13 mouse cellular contexts compared by ENCODE assay signal in genomic region chr2:162282121-162282520, GRCm38 (mm10).
DNase-seq lines count a peak whose midpoint lies in the region; ATAC-seq and TF ChIP-seq lines count a peak whose summit lies in the region.
"Had no signal": no experiment of that assay in that cellular context is flagged by ENCODE, and none has a peak within 500 bp of the region (broad histone marks: within the 10 kb centered on the region; RNA-seq: fewer than 3 reads in every experiment).

No protein-coding gene starts in this region.

- no peak overlapping the region for H3K4me3 ChIP-seq in kidney, embryonic 14.5 days (ENCODE audit: low read length)
- H3K4me3 ChIP-seq in hindbrain, embryonic 13.5 days, result no peak overlapping the region
- H3K4me3 ChIP-seq in neural tube, embryonic 12.5 days, result no peak overlapping the region
- no peak overlapping the region for H3K4me3 ChIP-seq in stomach, postnatal 0 days (ENCODE audit: low read depth, low read length)
- H3K4me3 ChIP-seq: left cerebral cortex, adult 2 months; megakaryocyte, embryonic 14.5 days had no signal

- ATAC-seq in kidney, embryonic 14.5 days (ENCODE audit: low FRiP score, low TSS enrichment), result peak; percentile 49; the same call in 1 of the 2 replicates
- peak; percentile 86 for ATAC-seq in hindbrain, embryonic 13.5 days (ENCODE audit: low FRiP score)
- ATAC-seq in neural tube, embryonic 12.5 days (ENCODE audit: low FRiP score, low read depth), result peak; percentile 92
- ATAC-seq in stomach, postnatal 0 days (ENCODE audit: low FRiP score, low TSS enrichment), result no peak

- H3K36me3 ChIP-seq in kidney, embryonic 14.5 days (ENCODE audit: control insufficient read depth, insufficient read depth, low read length), result no peaks in the 10 kb centered on the region
- no peaks in the 10 kb centered on the region for H3K36me3 ChIP-seq in hindbrain, embryonic 13.5 days
- no peaks in the 10 kb centered on the region for H3K36me3 ChIP-seq in neural tube, embryonic 12.5 days
- no peaks in the 10 kb centered on the region for H3K36me3 ChIP-seq in stomach, postnatal 0 days (ENCODE audit: control insufficient read depth, insufficient read depth, low read length)

- H3K27ac ChIP-seq in kidney, embryonic 14.5 days (ENCODE audit: low read depth, low read length), result no peak overlapping the region
- peak overlapping the region; percentile 62 for H3K27ac ChIP-seq in hindbrain, embryonic 13.5 days
- H3K27ac ChIP-seq in neural tube, embryonic 12.5 days, result no peak overlapping the region
- no peak overlapping the region for H3K27ac ChIP-seq in stomach, postnatal 0 days (replicated peaks)
- H3K27ac ChIP-seq: left cerebral cortex, adult 2 months; liver, embryonic 14.5 days had no signal

- no peak for TF ChIP-seq CTCF in stomach, postnatal 0 days (IDR thresholded peaks at IDR 0.05; ENCODE audit: low read depth)

- TF ChIP-seq EP300 in stomach, postnatal 0 days (optimal IDR thresholded peaks at IDR 0.05), result no peak

- no peak overlapping the region for H3K9ac ChIP-seq in kidney, embryonic 14.5 days (ENCODE audit: low read depth, low read length)
- H3K9ac ChIP-seq in hindbrain, embryonic 13.5 days, result no peak overlapping the region
- no peak overlapping the region for H3K9ac ChIP-seq in neural tube, embryonic 12.5 days
- no peak overlapping the region for H3K9ac ChIP-seq in stomach, postnatal 0 days (ENCODE audit: low read length)
- H3K9ac ChIP-seq: liver, embryonic 14.5 days had no signal

- H3K27me3 ChIP-seq in kidney, embryonic 14.5 days (ENCODE audit: control insufficient read depth, insufficient read depth, low read length), result no peaks in the 10 kb centered on the region
- H3K27me3 ChIP-seq in hindbrain, embryonic 13.5 days, result no peaks in the 10 kb centered on the region
- H3K27me3 ChIP-seq in neural tube, embryonic 12.5 days (replicated peaks), result no peaks in the 10 kb centered on the region
- no peaks in the 10 kb centered on the region for H3K27me3 ChIP-seq in stomach, postnatal 0 days (ENCODE audit: control insufficient read depth, insufficient read depth, low read length)
- H3K27me3 ChIP-seq: megakaryocyte, embryonic 14.5 days had no signal

- 32% methylated on average over 10 of the region's 10 CpGs for WGBS in kidney, embryonic 14.5 days
- WGBS in hindbrain, embryonic 13.5 days, result 30% methylated on average over 10 of the region's 10 CpGs
- WGBS in neural tube, embryonic 12.5 days, result 28% methylated on average over 10 of the region's 10 CpGs
- 76% methylated on average over 10 of the region's 10 CpGs for WGBS in stomach, postnatal 0 days

- H3K4me2 ChIP-seq in kidney, embryonic 14.5 days (replicated peaks; ENCODE audit: low read depth, low read length), result no peak overlapping the region
- 0 out of 2 replicates have a peak overlapping the region, but pooled peaks have one; percentile 9 for H3K4me2 ChIP-seq in hindbrain, embryonic 13.5 days
- H3K4me2 ChIP-seq in neural tube, embryonic 12.5 days (replicated peaks), result no peak overlapping the region
- no peak overlapping the region for H3K4me2 ChIP-seq in stomach, postnatal 0 days (replicated peaks; ENCODE audit: low read depth)

- H3K9me3 ChIP-seq in kidney, embryonic 14.5 days (ENCODE audit: control insufficient read depth, low read length), result peaks cover 1% of the 10 kb centered on the region; the same call in 1 of the 2 replicates
- H3K9me3 ChIP-seq in hindbrain, embryonic 13.5 days, result no peaks in the 10 kb centered on the region
- H3K9me3 ChIP-seq in neural tube, embryonic 12.5 days, result no peaks in the 10 kb centered on the region
- H3K9me3 ChIP-seq in stomach, postnatal 0 days (ENCODE audit: control insufficient read depth, low read length), result no peaks in the 10 kb centered on the region

- no peaks in the 10 kb centered on the region for H3K4me1 ChIP-seq in kidney, embryonic 14.5 days (ENCODE audit: control insufficient read depth, insufficient read depth, low read length)
- peaks cover 19% of the 10 kb centered on the region for H3K4me1 ChIP-seq in hindbrain, embryonic 13.5 days (replicated peaks)
- H3K4me1 ChIP-seq in neural tube, embryonic 12.5 days, result no peaks in the 10 kb centered on the region
- H3K4me1 ChIP-seq in stomach, postnatal 0 days (replicated peaks; ENCODE audit: control insufficient read depth, insufficient read depth), result no peaks in the 10 kb centered on the region
- H3K4me1 ChIP-seq: megakaryocyte, embryonic 14.5 days had no signal

- DNase-seq in kidney, adult 9 months, result no peak
- DNase-seq in embryo, embryonic 9.5 days (ENCODE audit: extremely low spot score), result peak; percentile 2
- no peak for DNase-seq in lung, adult 18-20 months
- DNase-seq in right cerebral cortex, adult 18-20 months, result no peak
- DNase-seq in stomach, postnatal 0 days (ENCODE audit: low spot score), result no peak
- DNase-seq: adrenal gland, postnatal 14 days; kidney, adult 2 months had no signal
